Mouse (Mus musculus) cerebellum, adult 2 months (tissue): ENCODE data around the gene Gm47791.

Source experiments
- CTCF ChIP-seq: fragments of 200-500 bp; IDR thresholded peaks from 2 replicates; pipeline ENCODE4 v1.5.1; 2011; ENCODE audit warnings: low read depth, mild to moderate bottlenecking, control low read depth, low read length, moderate library complexity, borderline replicate concordance; ENCODE audit not compliant: insufficient read depth
- POLR2A ChIP-seq: fragments of 200-500 bp; IDR thresholded peaks from 2 replicates; pipeline ENCODE4 v1.6.1; 2011; ENCODE audit warnings: low read length, control low read depth, borderline replicate concordance; ENCODE audit not compliant: insufficient read depth

GRCm38 (mm10) chr1:82775293-82775692 lies 4.2 kb upstream of the Gm47791 start:
- TF ChIP-seq POLR2A: no peak
- TF ChIP-seq CTCF: no peak
